Mouse (Mus musculus) brain, adult 2 months (tissue): ENCODE data around the gene Pcmtd2.
"Not testable (repeated sequence)": the region's sequence is repeated elsewhere in the genome, so short reads cannot be mapped to it uniquely, and the experiment has no call there.

Source experiments
- DNase-seq: peaks from one replicate; pipeline ENCODE4 v3.0.0; 2011; ENCODE audit warnings: low read depth, low spot score

Pcmtd2 gene

GRCm38 (mm10) chr2:181837372-181838292, at the start of gene Pcmtd2:
Gene Pcmtd2 (plus strand): TSS chr2:181837854.
- DNase-seq: peak; percentile 96

GRCm38 (mm10) chr2:181789396-181789795, 48.3 kb upstream of the Pcmtd2 start:
- no peak for DNase-seq

GRCm38 (mm10) chr2:181793186-181793585, 44.5 kb upstream of the Pcmtd2 start:
- not testable (repeated sequence) for DNase-seq

- peak; percentile 80 for DNase-seq
Measured at GRCm38 (mm10) chr2:181795641-181796130, 42.0 kb upstream of the Pcmtd2 start.

- peak; percentile 94 for DNase-seq
Measured at GRCm38 (mm10) chr2:181797672-181798071, 40.0 kb upstream of the Pcmtd2 start.

- DNase-seq: no peak
Measured at GRCm38 (mm10) chr2:181829032-181829650, 8.5 kb upstream of the Pcmtd2 start.

GRCm38 (mm10) chr2:181832745-181833144, 4.9 kb upstream of the Pcmtd2 start:
- peak; percentile 72 for DNase-seq

GRCm38 (mm10) chr2:181838293-181838680, 633 bp downstream of the Pcmtd2 start:
- DNase-seq: peak; percentile 58

GRCm38 (mm10) chr2:181845709-181846394, 8.2 kb downstream of the Pcmtd2 start:
- DNase-seq: no peak

- peak; percentile 99 for DNase-seq
Measured at GRCm38 (mm10) chr2:181863791-181864535, 26.3 kb downstream of the Pcmtd2 start, which contains the start of gene Polr3k. Gene Polr3k (plus strand): TSS chr2:181864337.

GRCm38 (mm10) chr2:181864536-181864860, 26.8 kb downstream of the Pcmtd2 start:
- no peak for DNase-seq

GRCm38 (mm10) chr2:181866931-181867330, 29.3 kb downstream of the Pcmtd2 start:
- peak; percentile 89 for DNase-seq

- DNase-seq: no peak
Measured at GRCm38 (mm10) chr2:181871039-181871438, 33.4 kb downstream of the Pcmtd2 start.

GRCm38 (mm10) chr2:181878903-181879302, 41.2 kb downstream of the Pcmtd2 start:
- no peak for DNase-seq

GRCm38 (mm10) chr2:181883022-181883749, 45.5 kb downstream of the Pcmtd2 start:
- DNase-seq: no peak
